Mouse (Mus musculus): ENCODE data around the gene Slc9a6. TPM values are rescaled to one million over a fixed set of nuclear protein-coding genes. Genes with fewer than 3 reads are reported as not detected.

Slc9a6 gene
- polyA plus RNA-seq (2011; ENCODE audit: insufficient read depth, insufficient read length, low replicate concordance, missing spikeins) = 3.5 and 4.4 TPM in 2 replicates

GRCm38 (mm10) chrX:56609623-56610317 lies at the start of gene Slc9a6:
TSS of gene Slc9a6 (plus strand) at chrX:56609757.
- H3K4me3 ChIP-seq (replicated peaks; ENCODE audit: control insufficient read depth, low read depth, low read length) = peak within 1 kb of the TSS; percentile 92
- no peak within 1 kb of the TSS; the same call in 1 of the 2 replicates for H3K27ac ChIP-seq (ENCODE audit: control insufficient read depth, insufficient read depth, low read depth, low read length, poor library complexity)
- TF ChIP-seq CTCF (IDR thresholded peaks at IDR 0.05; ENCODE audit: control insufficient read depth, insufficient read depth, low read length) (no peak), POLR2A (IDR thresholded peaks at IDR 0.05; ENCODE audit: borderline replicate concordance, control insufficient read depth, low read depth, low read length) (no peak)
- WGBS = 10% methylated on average over 30 of the region's 50 CpGs
- H3K4me1 ChIP-seq (ENCODE audit: control insufficient read depth, insufficient read depth, low read length) = peaks cover 1% of the 10 kb centered on the region; the same call in 1 of the 2 replicates

- Histone ChIP-seq H3K4me1 (ENCODE audit: control insufficient read depth, insufficient read depth, low read length) (no peaks in the 10 kb centered on the region), H3K4me3 (replicated peaks; ENCODE audit: control insufficient read depth, low read depth, low read length) (no peak overlapping the region), H3K27ac (ENCODE audit: control insufficient read depth, insufficient read depth, low read depth, low read length, poor library complexity) (no peak overlapping the region)
- WGBS = 19% methylated on average over 6 of the region's 6 CpGs
- TF ChIP-seq POLR2A (IDR thresholded peaks at IDR 0.05; ENCODE audit: borderline replicate concordance, control insufficient read depth, low read depth, low read length) = no peak
- TF ChIP-seq CTCF (IDR thresholded peaks at IDR 0.05; ENCODE audit: control insufficient read depth, insufficient read depth, low read length) = peak; percentile 44
Measured at GRCm38 (mm10) chrX:56572465-56572864, 37.1 kb upstream of the Slc9a6 start.

- TF ChIP-seq CTCF (IDR thresholded peaks at IDR 0.05; ENCODE audit: control insufficient read depth, insufficient read depth, low read length) = no peak
- no peak for TF ChIP-seq POLR2A (IDR thresholded peaks at IDR 0.05; ENCODE audit: borderline replicate concordance, control insufficient read depth, low read depth, low read length)
- H3K4me1 ChIP-seq (ENCODE audit: control insufficient read depth, insufficient read depth, low read length) = no peaks in the 10 kb centered on the region
- H3K27ac ChIP-seq (ENCODE audit: control insufficient read depth, insufficient read depth, low read depth, low read length, poor library complexity) = no peak overlapping the region
- 74% methylated on average over 2 of the region's 2 CpGs for WGBS
- no peak overlapping the region for H3K4me3 ChIP-seq (replicated peaks; ENCODE audit: control insufficient read depth, low read depth, low read length)
Measured at GRCm38 (mm10) chrX:56578200-56578599, 31.4 kb upstream of the Slc9a6 start.

DNA sequence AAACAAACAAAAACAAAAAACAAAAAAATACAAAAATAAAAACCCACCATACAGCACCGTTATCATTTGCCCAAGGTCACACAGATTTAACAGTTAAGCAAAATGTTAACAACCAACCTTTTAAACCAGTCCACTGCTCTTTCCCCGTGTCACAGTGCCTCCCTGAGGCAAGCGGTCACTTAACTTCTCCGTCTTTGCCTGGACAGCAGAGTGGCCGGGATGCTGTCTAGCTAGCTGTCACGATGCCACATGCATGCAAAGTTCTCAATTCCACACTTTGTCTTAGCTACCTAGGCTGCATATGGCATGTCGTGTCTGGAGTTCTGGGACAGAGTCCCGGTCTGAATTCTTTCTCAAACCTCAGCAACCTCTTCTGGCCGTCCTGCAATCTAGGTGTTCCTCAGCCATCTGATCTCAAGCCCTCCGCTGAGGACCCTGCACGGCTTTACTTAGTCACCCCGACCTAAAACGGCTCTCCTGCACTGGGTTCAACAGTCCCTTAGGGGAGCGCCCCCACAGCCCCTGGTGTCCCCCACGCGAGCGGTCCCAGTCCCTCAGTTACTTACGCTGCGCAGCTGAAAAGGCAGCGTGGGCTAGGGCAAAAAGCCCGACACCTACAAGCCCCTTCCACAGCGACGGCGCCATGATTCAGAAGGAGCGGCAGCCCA lies 12.2 kb upstream of the Slc9a6 start:
- WGBS = 9% methylated on average over 25 of the region's 25 CpGs
- Histone ChIP-seq H3K4me3 (replicated peaks; ENCODE audit: control insufficient read depth, low read depth, low read length) (peak overlapping the region; percentile 88), H3K27ac (ENCODE audit: control insufficient read depth, insufficient read depth, low read depth, low read length, poor library complexity) (peak overlapping the region; percentile 69), H3K4me1 (ENCODE audit: control insufficient read depth, insufficient read depth, low read length) (no peaks in the 10 kb centered on the region)
- TF ChIP-seq POLR2A (IDR thresholded peaks at IDR 0.05; ENCODE audit: borderline replicate concordance, control insufficient read depth, low read depth, low read length) (no peak), CTCF (IDR thresholded peaks at IDR 0.05; ENCODE audit: control insufficient read depth, insufficient read depth, low read length) (no peak)

DNA sequence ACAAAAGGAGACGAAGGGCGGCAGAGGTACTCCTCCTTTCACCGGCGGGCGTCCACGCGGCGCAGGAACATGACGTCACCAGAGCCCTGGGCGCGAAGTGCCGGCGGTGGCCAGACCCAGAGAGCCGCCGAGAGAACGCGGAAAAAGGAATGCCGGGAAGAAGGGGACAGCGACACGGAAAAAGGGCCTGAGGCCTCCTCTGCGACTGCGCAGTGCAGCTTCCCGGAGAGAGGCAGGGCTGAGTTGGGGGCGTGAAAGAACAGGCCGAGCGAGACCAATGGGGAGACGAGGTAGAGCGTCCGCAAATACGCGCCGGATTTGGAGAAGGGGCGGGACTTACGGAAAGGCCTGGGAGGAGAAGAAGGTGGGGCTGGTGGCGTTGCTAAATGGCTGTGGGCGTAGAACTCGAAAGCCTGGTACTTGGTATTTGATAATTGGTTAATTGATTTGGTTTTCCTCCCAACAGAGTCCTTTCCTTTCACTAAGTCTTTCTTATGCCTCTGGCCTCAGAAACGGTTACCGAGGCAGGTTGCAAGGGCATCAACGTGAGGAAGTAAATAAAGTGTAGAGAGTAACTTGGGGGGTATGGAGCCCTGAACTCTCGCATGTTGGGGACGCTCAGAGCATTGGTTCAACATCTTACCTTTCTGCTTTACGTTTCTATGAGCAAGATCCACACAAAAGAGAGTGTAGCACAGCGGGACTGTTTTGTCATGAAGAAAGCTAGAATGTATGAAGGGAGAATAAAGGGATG lies 11.5 kb upstream of the Slc9a6 start, which contains the start of gene Mmgt1:
Gene Mmgt1, minus strand, starts transcription at position 183 of the 754 bp plus-strand sequence.
- Histone ChIP-seq H3K27ac (ENCODE audit: control insufficient read depth, insufficient read depth, low read depth, low read length, poor library complexity) (peak within 1 kb of the TSS; percentile 69), H3K4me3 (replicated peaks; ENCODE audit: control insufficient read depth, low read depth, low read length) (peak within 1 kb of the TSS; percentile 88), H3K4me1 (ENCODE audit: control insufficient read depth, insufficient read depth, low read length) (no peaks in the 10 kb centered on the region)
- WGBS = 11% methylated on average over 43 of the region's 44 CpGs
- TF ChIP-seq CTCF (IDR thresholded peaks at IDR 0.05; ENCODE audit: control insufficient read depth, insufficient read depth, low read length) (no peak), POLR2A (IDR thresholded peaks at IDR 0.05; ENCODE audit: borderline replicate concordance, control insufficient read depth, low read depth, low read length) (no peak)

DNA sequence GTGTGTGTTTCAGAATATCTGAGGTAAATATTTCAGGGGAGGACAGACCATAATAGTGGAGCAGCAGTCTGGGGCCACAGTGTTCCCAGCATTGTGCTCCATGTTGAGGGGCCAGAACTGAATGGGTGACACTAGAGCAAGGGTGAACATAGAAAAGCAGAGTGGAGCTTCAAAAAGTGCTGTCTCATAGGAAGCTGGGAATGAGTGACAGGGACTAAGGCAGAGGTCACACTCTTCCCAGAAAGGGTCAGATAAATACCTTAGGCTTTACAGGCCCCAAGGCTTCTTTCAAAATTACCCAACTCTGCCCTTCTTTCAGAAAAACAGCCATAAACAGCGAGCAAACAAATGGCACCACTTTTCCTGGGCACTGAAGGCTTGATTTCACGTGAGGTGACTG lies 3.0 kb upstream of the Slc9a6 start:
- Histone ChIP-seq H3K4me1 (ENCODE audit: control insufficient read depth, insufficient read depth, low read length) (peaks cover 1% of the 10 kb centered on the region; the same call in 1 of the 2 replicates), H3K27ac (ENCODE audit: control insufficient read depth, insufficient read depth, low read depth, low read length, poor library complexity) (no peak overlapping the region), H3K4me3 (replicated peaks; ENCODE audit: control insufficient read depth, low read depth, low read length) (no peak overlapping the region)
- WGBS = 72% methylated on average over 2 of the region's 2 CpGs
- no peak for TF ChIP-seq CTCF (IDR thresholded peaks at IDR 0.05; ENCODE audit: control insufficient read depth, insufficient read depth, low read length)
- TF ChIP-seq POLR2A (IDR thresholded peaks at IDR 0.05; ENCODE audit: borderline replicate concordance, control insufficient read depth, low read depth, low read length) = no peak

GRCm38 (mm10) chrX:56607032-56607710 lies 2.4 kb upstream of the Slc9a6 start:
- TF ChIP-seq POLR2A (IDR thresholded peaks at IDR 0.05; ENCODE audit: borderline replicate concordance, control insufficient read depth, low read depth, low read length) (no peak), CTCF (IDR thresholded peaks at IDR 0.05; ENCODE audit: control insufficient read depth, insufficient read depth, low read length) (no peak)
- 52% methylated on average over 7 of the region's 7 CpGs for WGBS
- H3K4me1 ChIP-seq (ENCODE audit: control insufficient read depth, insufficient read depth, low read length) = peaks cover 1% of the 10 kb centered on the region; the same call in 1 of the 2 replicates
- H3K27ac ChIP-seq (ENCODE audit: control insufficient read depth, insufficient read depth, low read depth, low read length, poor library complexity) = no peak overlapping the region
- no peak overlapping the region for H3K4me3 ChIP-seq (replicated peaks; ENCODE audit: control insufficient read depth, low read depth, low read length)

All from bone marrow, adult 2 months (tissue).